Mouse (Mus musculus) heart, embryonic 11.5 days (tissue): ENCODE results near the gene Ttc29. TPM values are rescaled to one million over a fixed set of nuclear protein-coding genes. Genes with fewer than 3 reads are reported as not detected.

Source experiments
- ATAC-seq: fragments of 200-750 bp; cut with Nextera tagmentation; replicated peaks from 2 replicates; pipeline ENCODE4 v1.8.0; 2017; ENCODE audit warnings: moderate library complexity; ENCODE audit not compliant: insufficient number of reproducible peaks, low FRiP score, low TSS enrichment
- H3K27ac ChIP-seq: fragments of 300-500 bp; sonication (generic); 2 replicates; pipeline ENCODE4 v1.5.1; 2014; ENCODE audit warnings: mild to moderate bottlenecking, low read depth, low read length
- H3K27me3 ChIP-seq: fragments of 300-500 bp; sonication (generic); 2 replicates; pipeline ENCODE4 v1.6.1; 2014; ENCODE audit warnings: mild to moderate bottlenecking, low read length, mixed read lengths; ENCODE audit not compliant: control insufficient read depth, insufficient read depth
- H3K36me3 ChIP-seq: fragments of 300-500 bp; sonication (generic); 2 replicates; pipeline ENCODE4 v1.6.1; 2014; ENCODE audit warnings: mild to moderate bottlenecking, low read length, moderate library complexity, mixed read lengths; ENCODE audit not compliant: control insufficient read depth, insufficient read depth
- H3K4me1 ChIP-seq: fragments of 300-500 bp; sonication (generic); 2 replicates; pipeline ENCODE4 v1.6.1; 2014; ENCODE audit warnings: low read length; ENCODE audit not compliant: control insufficient read depth, insufficient read depth
- H3K4me2 ChIP-seq: fragments of 300-500 bp; sonication (generic); 2 replicates; pipeline ENCODE4 v1.6.1; 2014; ENCODE audit warnings: mild to moderate bottlenecking, moderate library complexity
- H3K4me3 ChIP-seq: fragments of 300-500 bp; sonication (generic); 2 replicates; pipeline ENCODE4 v1.5.1; 2014; ENCODE audit warnings: low read depth, low read length
- H3K9ac ChIP-seq: fragments of 300-500 bp; sonication (generic); 2 replicates; pipeline ENCODE4 v1.6.1; 2014; ENCODE audit warnings: mild to moderate bottlenecking, low read depth, low read length, moderate library complexity
- H3K9me3 ChIP-seq: fragments of 300-500 bp; sonication (generic); replicated peaks from 2 replicates; pipeline ENCODE4 v1.6.1; 2016; ENCODE audit warnings: low read length; ENCODE audit not compliant: control insufficient read depth
- WGBS: fragments of 180-500 bp; shearing (Covaris S2); extraction: QIAGEN DNeasy Blood & Tissue Kit; methylation state at CpG from one replicate; pipeline ENCODE4 v1.1.7; 2014; ENCODE audit not compliant: insufficient replicate concordance; 5-methylcytosine and 5-hydroxymethylcytosine counted together
- polyA plus RNA-seq: library from polyadenylated mRNA; unstranded; fragments of >200 nt; fragmentation: Nextera tagmentation; extraction: Ambion mirVana; gene quantifications from 2 replicates; pipeline ENCODE4 v1.2.1, GENCODE M21; 2014

The Ttc29 gene
- polyA plus RNA-seq, 1 experiment from 2014 or later: not detected

- H3K9ac ChIP-seq: no peak overlapping the region
- no peak for ATAC-seq
- no peak overlapping the region for H3K4me3 ChIP-seq
- H3K9me3 ChIP-seq: no peaks in the 10 kb centered on the region
- H3K27me3 ChIP-seq: no peaks in the 10 kb centered on the region
- no peak overlapping the region for H3K4me2 ChIP-seq
- H3K4me1 ChIP-seq: no peaks in the 10 kb centered on the region
- H3K27ac ChIP-seq: no peak overlapping the region
- H3K36me3 ChIP-seq: no peaks in the 10 kb centered on the region
- 65% methylated on average over 2 of the region's 2 CpGs for WGBS
Observed at GRCm38 (mm10) chr8:78230721-78231120, 17.6 kb downstream of the Ttc29 start.

GRCm38 (mm10) chr8:78232870-78233707 is 20.0 kb downstream of the Ttc29 start:
- no peaks in the 10 kb centered on the region for H3K4me1 ChIP-seq
- no peak overlapping the region for H3K4me2 ChIP-seq
- ATAC-seq: no peak
- no peaks in the 10 kb centered on the region for H3K36me3 ChIP-seq
- 70% methylated on average over 14 of the region's 14 CpGs for WGBS
- H3K9me3 ChIP-seq: no peaks in the 10 kb centered on the region
- H3K27ac ChIP-seq: no peak overlapping the region
- H3K9ac ChIP-seq: no peak overlapping the region
- H3K4me3 ChIP-seq: no peak overlapping the region
- H3K27me3 ChIP-seq: no peaks in the 10 kb centered on the region

GRCm38 (mm10) chr8:78233708-78234201 is 20.7 kb downstream of the Ttc29 start:
- H3K36me3 ChIP-seq: no peaks in the 10 kb centered on the region
- H3K27me3 ChIP-seq: no peaks in the 10 kb centered on the region
- no peak overlapping the region for H3K27ac ChIP-seq
- no peak for ATAC-seq
- H3K4me3 ChIP-seq: no peak overlapping the region
- H3K4me1 ChIP-seq: no peaks in the 10 kb centered on the region
- H3K9me3 ChIP-seq: no peaks in the 10 kb centered on the region
- H3K4me2 ChIP-seq: no peak overlapping the region
- 76% methylated on average over 7 of the region's 7 CpGs for whole genome bisulfite sequencing
- no peak overlapping the region for H3K9ac ChIP-seq

- WGBS: 54% methylated on average over 6 of the region's 6 CpGs
- no peak overlapping the region for H3K9ac ChIP-seq
Observed at GRCm38 (mm10) chr8:78237972-78238675, 25.0 kb downstream of the Ttc29 start.

GRCm38 (mm10) chr8:78251115-78251514 is 38.0 kb downstream of the Ttc29 start:
- Histone ChIP-seq H3K27ac (no peak overlapping the region), H3K4me2 (no peak overlapping the region), H3K4me1 (no peaks in the 10 kb centered on the region), H3K9ac (no peak overlapping the region), H3K9me3 (no peaks in the 10 kb centered on the region), H3K4me3 (no peak overlapping the region), H3K27me3 (no peaks in the 10 kb centered on the region), H3K36me3 (no peaks in the 10 kb centered on the region)
- WGBS: 35% methylated on average over 3 of the region's 3 CpGs
- ATAC-seq: no peak

More at GRCm38 (mm10) chr8:78237972-78238675, 25.0 kb downstream of the Ttc29 start:
- Histone ChIP-seq H3K4me2 (no peak overlapping the region), H3K27ac (no peak overlapping the region), H3K36me3 (no peaks in the 10 kb centered on the region), H3K4me3 (no peak overlapping the region), H3K9me3 (no peaks in the 10 kb centered on the region), H3K27me3 (no peaks in the 10 kb centered on the region), H3K4me1 (no peaks in the 10 kb centered on the region)
- no peak for ATAC-seq

- Histone ChIP-seq H3K36me3 (no peaks in the 10 kb centered on the region), H3K4me3 (no peak overlapping the region), H3K9ac (no peak overlapping the region), H3K4me2 (no peak overlapping the region), H3K4me1 (no peaks in the 10 kb centered on the region), H3K27ac (no peak overlapping the region), H3K9me3 (no peaks in the 10 kb centered on the region), H3K27me3 (no peaks in the 10 kb centered on the region)
- 81% methylated on average over 4 of the region's 4 CpGs for WGBS
- no peak for ATAC-seq
Observed at GRCm38 (mm10) chr8:78254374-78254773, 41.3 kb downstream of the Ttc29 start.

GRCm38 (mm10) chr8:78255011-78255410 is 41.9 kb downstream of the Ttc29 start:
- H3K27me3 ChIP-seq: no peaks in the 10 kb centered on the region
- WGBS: 89% methylated on average over 3 of the region's 3 CpGs
- H3K4me2 ChIP-seq: no peak overlapping the region
- no peaks in the 10 kb centered on the region for H3K4me1 ChIP-seq
- no peaks in the 10 kb centered on the region for H3K9me3 ChIP-seq
- H3K4me3 ChIP-seq: no peak overlapping the region
- no peak overlapping the region for H3K9ac ChIP-seq
- H3K36me3 ChIP-seq: no peaks in the 10 kb centered on the region
- no peak for ATAC-seq
- no peak overlapping the region for H3K27ac ChIP-seq

- H3K9me3 ChIP-seq: no peaks in the 10 kb centered on the region
- no peaks in the 10 kb centered on the region for H3K27me3 ChIP-seq
- H3K27ac ChIP-seq: no peak overlapping the region
- no peak overlapping the region for H3K4me3 ChIP-seq
- WGBS: 71% methylated on average over 5 of the region's 5 CpGs
- no peaks in the 10 kb centered on the region for H3K36me3 ChIP-seq
- H3K9ac ChIP-seq: no peak overlapping the region
- no peaks in the 10 kb centered on the region for H3K4me1 ChIP-seq
- no peak for ATAC-seq
- no peak overlapping the region for H3K4me2 ChIP-seq
Observed at GRCm38 (mm10) chr8:78265506-78265905, 52.4 kb downstream of the Ttc29 start.
